In the genomic region with DNA sequence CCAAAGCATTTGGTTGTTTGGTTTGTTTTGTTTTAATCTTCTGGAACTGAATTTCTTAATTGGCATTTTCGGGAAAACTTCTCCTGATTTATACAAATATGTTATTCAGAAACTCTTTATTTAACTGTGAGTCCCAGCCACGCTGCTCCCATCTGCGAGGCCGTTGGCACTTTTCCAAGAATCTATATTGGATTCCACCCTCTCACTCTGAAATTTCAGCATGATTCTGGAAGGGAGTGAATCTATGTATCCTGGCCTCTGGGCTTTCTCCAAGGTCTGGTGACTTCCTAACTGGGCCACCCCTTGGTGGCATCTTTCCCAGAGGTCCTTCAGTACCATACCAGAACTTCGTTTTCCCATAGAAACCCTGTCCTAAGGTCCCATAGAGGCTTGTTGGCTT, we compare ENCODE assay signal across 11 mouse cellular contexts. TPM values are rescaled to one million over a fixed set of nuclear protein-coding genes. Genes with fewer than 3 reads are reported as not detected.
DNase-seq lines count a peak whose midpoint lies in the region; ATAC-seq and TF ChIP-seq lines count a peak whose summit lies in the region.
"Had no signal": no experiment of that assay in that cellular context is flagged by ENCODE, and none has a peak within 500 bp of the region (broad histone marks: within the 10 kb centered on the region; RNA-seq: fewer than 3 reads in every experiment).

No protein-coding gene starts in this region.

- WGBS in intestine, embryonic 15.5 days: 47% methylated on average over 5 of the region's 5 CpGs
- WGBS in intestine, postnatal 0 days: 43% methylated on average over 5 of the region's 5 CpGs

- no peaks in the 10 kb centered on the region for H3K36me3 ChIP-seq in intestine, embryonic 15.5 days
- no peaks in the 10 kb centered on the region for H3K36me3 ChIP-seq in intestine, postnatal 0 days (ENCODE audit: control insufficient read depth, insufficient read depth)
- H3K36me3 ChIP-seq: heart, embryonic 13.5 days had no signal

- no peak overlapping the region for H3K4me3 ChIP-seq in intestine, embryonic 15.5 days (replicated peaks)
- no peak overlapping the region for H3K4me3 ChIP-seq in intestine, postnatal 0 days (ENCODE audit: low read depth, low read length)
- H3K4me3 ChIP-seq: heart, embryonic 13.5 days had no signal

- no peaks in the 10 kb centered on the region for H3K9me3 ChIP-seq in intestine, embryonic 15.5 days
- no peaks in the 10 kb centered on the region for H3K9me3 ChIP-seq in intestine, postnatal 0 days (ENCODE audit: control insufficient read depth)
- H3K9me3 ChIP-seq: heart, embryonic 13.5 days had no signal

- no peak for TF ChIP-seq CTCF in intestine, postnatal 0 days (IDR thresholded peaks at IDR 0.05; ENCODE audit: low read depth)

- peaks cover 5% of the 10 kb centered on the region; the same call in 1 of the 2 replicates for H3K4me1 ChIP-seq in intestine, embryonic 15.5 days (replicated peaks)
- 0 out of 2 replicates have a peak, but pooled peaks cover 9% of the 10 kb centered on the region for H3K4me1 ChIP-seq in intestine, postnatal 0 days (replicated peaks; ENCODE audit: control insufficient read depth, insufficient read depth, low read length)

- H3K27ac ChIP-seq in intestine, embryonic 15.5 days: no peak overlapping the region
- no peak overlapping the region for H3K27ac ChIP-seq in intestine, postnatal 0 days (ENCODE audit: low read depth, low read length)
- H3K27ac ChIP-seq: heart, embryonic 13.5 days had no signal

- 0 out of 2 replicates have a peak, but pooled peaks have one; percentile 19 for ATAC-seq in intestine, embryonic 15.5 days
- ATAC-seq in intestine, postnatal 0 days: no peak
- ATAC-seq in erythroid progenitor cell, adult 5-6 weeks (replicated peaks; ENCODE audit: low FRiP score, poor library complexity, severe bottlenecking): no peak

- peak; percentile 47 for DNase-seq in brain, embryonic 18.5 days (ENCODE audit: low read depth, low spot score)
- peak; percentile 58 to 80 for DNase-seq in layer of hippocampus, adult 18-20 months (ENCODE audit: low spot score in 2 of 2)
- peak; percentile 71 to 74 for DNase-seq in right cerebral cortex, adult 2 months (ENCODE audit: low spot score in 2 of 2)
- DNase-seq in thymus, postnatal 36 days: no peak
- DNase-seq: cerebellum, adult 8-10 months; kidney, adult 11 months; liver had no signal

- no peaks in the 10 kb centered on the region for H3K27me3 ChIP-seq in intestine, embryonic 15.5 days (replicated peaks)
- H3K27me3 ChIP-seq in intestine, postnatal 0 days (replicated peaks; ENCODE audit: control insufficient read depth, insufficient read depth, low read length): no peaks in the 10 kb centered on the region
- H3K27me3 ChIP-seq: heart, embryonic 13.5 days had no signal

- no peak overlapping the region for H3K9ac ChIP-seq in intestine, embryonic 15.5 days
- no peak overlapping the region for H3K9ac ChIP-seq in intestine, postnatal 0 days (ENCODE audit: low read depth, low read length)
- H3K9ac ChIP-seq: heart, embryonic 13.5 days had no signal

- no peak overlapping the region for H3K4me2 ChIP-seq in intestine, embryonic 15.5 days (replicated peaks)
- H3K4me2 ChIP-seq in intestine, postnatal 0 days (replicated peaks; ENCODE audit: low read depth): no peak overlapping the region
- H3K4me2 ChIP-seq: heart, embryonic 13.5 days had no signal

RNA-seq across cellular contexts. Expression of gene Ptcd2, which starts 40.7 kb away (rescaled TPM):
- polyA plus RNA-seq in intestine, embryonic 15.5 days (2015; fragmentation: Nextera tagmentation; extraction: Ambion mirVana): 54.8 and 62.3 TPM in 2 replicates
- polyA plus RNA-seq in intestine, postnatal 0 days (2015; fragmentation: Nextera tagmentation; extraction: Ambion mirVana): 28.3 and 28.5 TPM in 2 replicates
- 10 to 100 TPM; 28.9 to 30.1 TPM for total RNA-seq in layer of hippocampus, adult 18-20 months (2021)
- total RNA-seq in erythroid progenitor cell, adult 5-6 weeks (2015; ENCODE audit: low replicate concordance): 6.5 and 8.4 TPM in 2 replicates
- 7.0 and 13.6 TPM in 2 replicates for total RNA-seq in erythroid progenitor cell, adult 5-6 weeks (2017; ENCODE audit: low replicate concordance)

RNA-seq across cellular contexts. Expression of gene Mrps27, which starts 40.7 kb away (rescaled TPM):
- 71.4 and 72.2 TPM in 2 replicates for polyA plus RNA-seq in intestine, embryonic 15.5 days (2015; fragmentation: Nextera tagmentation; extraction: Ambion mirVana)
- 17.2 and 17.4 TPM in 2 replicates for polyA plus RNA-seq in intestine, postnatal 0 days (2015; fragmentation: Nextera tagmentation; extraction: Ambion mirVana)
- 10 to 100 TPM; 26.5 to 29.9 TPM for total RNA-seq in layer of hippocampus, adult 18-20 months (2021)
- 1.8 TPM in 1 of 2 replicates, not detected in the other for total RNA-seq in erythroid progenitor cell, adult 5-6 weeks (2015; ENCODE audit: low replicate concordance)
- 1.0 and 1.7 TPM in 2 replicates for total RNA-seq in erythroid progenitor cell, adult 5-6 weeks (2017; ENCODE audit: low replicate concordance)

Comparison
In these comparisons a context has a peak if more than half of its experiments do, and no peak if none do; other contexts are left out.
1. DNase-seq: peak in brain, embryonic 18.5 days (single experiment), layer of hippocampus, adult 18-20 months (2 of 2) and right cerebral cortex, adult 2 months (2 of 2); none in thymus, postnatal 36 days (0 of 2).
2. RNA of gene Mrps27, which starts 40.7 kb away (total RNA-seq): 26.5 to 29.9 TPM in layer of hippocampus, adult 18-20 months; 1.0 to 1.8 TPM in erythroid progenitor cell, adult 5-6 weeks; every median in the first group is over 4 times any median in the second.